Mouse (Mus musculus) erythroblast, embryonic 14.5 days (primary cell): ENCODE measurements at regions not wholly inside any gene's neighbourhood (a gene's known extent, or its start where the extent isn't known, plus 50 kb on each side); places are given as distances from the start of the nearest gene placed in this dataset.

Experiments
- H3K27me3 ChIP-seq: 2 replicates; pipeline ENCODE4 v1.6.1; 2012; ENCODE audit warnings: inconsistent platforms; ENCODE audit not compliant: control insufficient read depth
- H3K36me3 ChIP-seq: 2 replicates; pipeline ENCODE4 v1.6.1; 2012; ENCODE audit warnings: mild to moderate bottlenecking, inconsistent platforms; ENCODE audit not compliant: control insufficient read depth
- H3K4me1 ChIP-seq: 2 replicates; pipeline ENCODE4 v1.6.1; 2012; ENCODE audit warnings: inconsistent platforms; ENCODE audit not compliant: control insufficient read depth
- H3K4me3 ChIP-seq: replicated peaks from 2 replicates; pipeline ENCODE3; 2012; ENCODE audit warnings: moderate library complexity, mild to moderate bottlenecking, inconsistent platforms
- H3K9me3 ChIP-seq: 2 replicates; pipeline ENCODE4 v1.6.1; 2012; ENCODE audit warnings: low read length, inconsistent platforms, mixed read lengths; ENCODE audit not compliant: control insufficient read depth
- GATA1 ChIP-seq: IDR thresholded peaks from 2 replicates; pipeline ENCODE4 v1.6.1; 2012; ENCODE audit warnings: low read length, inconsistent platforms, mixed read lengths
- TAL1 ChIP-seq: IDR thresholded peaks from 3 replicates; pipeline ENCODE4 v1.6.1; 2012; ENCODE audit warnings: low read length, inconsistent platforms, mixed read lengths

GRCm38 (mm10) chr16:92979620-92980330 lies 153.8 kb upstream of the Runx1 start:
- TF ChIP-seq GATA1: no peak
- TF ChIP-seq TAL1: no peak
- Histone ChIP-seq H3K27me3 (no peaks in the 10 kb centered on the region), H3K4me1 (no peaks in the 10 kb centered on the region), H3K4me3 (no peak overlapping the region), H3K36me3 (no peaks in the 10 kb centered on the region), H3K9me3 (no peaks in the 10 kb centered on the region)

GRCm38 (mm10) chr16:92976097-92976496 lies 150.1 kb upstream of the Runx1 start:
- H3K4me3 ChIP-seq: no peak overlapping the region
- H3K9me3 ChIP-seq: no peaks in the 10 kb centered on the region
- TF ChIP-seq TAL1 (no peak), GATA1 (no peak)
- no peaks in the 10 kb centered on the region for H3K27me3 ChIP-seq
- H3K4me1 ChIP-seq: no peaks in the 10 kb centered on the region
- H3K36me3 ChIP-seq: no peaks in the 10 kb centered on the region

GRCm38 (mm10) chr16:92975090-92975489 lies 149.1 kb upstream of the Runx1 start:
- TF ChIP-seq GATA1: no peak
- H3K27me3 ChIP-seq: no peaks in the 10 kb centered on the region

GRCm38 (mm10) chr16:92972681-92973080 lies 146.7 kb upstream of the Runx1 start:
- TF ChIP-seq GATA1 (no peak), TAL1 (no peak)

More at GRCm38 (mm10) chr16:92975090-92975489, 149.1 kb upstream of the Runx1 start:
- Histone ChIP-seq H3K4me3 (no peak overlapping the region), H3K36me3 (no peaks in the 10 kb centered on the region), H3K4me1 (no peaks in the 10 kb centered on the region), H3K9me3 (no peaks in the 10 kb centered on the region)

GRCm38 (mm10) chr16:92971956-92972355 lies 146.0 kb upstream of the Runx1 start:
- Histone ChIP-seq H3K4me3 (no peak overlapping the region), H3K36me3 (no peaks in the 10 kb centered on the region), H3K9me3 (no peaks in the 10 kb centered on the region), H3K27me3 (no peaks in the 10 kb centered on the region), H3K4me1 (no peaks in the 10 kb centered on the region)
- TF ChIP-seq TAL1: no peak
- no peak for TF ChIP-seq GATA1

More at GRCm38 (mm10) chr16:92972681-92973080, 146.7 kb upstream of the Runx1 start:
- H3K36me3 ChIP-seq: no peaks in the 10 kb centered on the region
- no peaks in the 10 kb centered on the region for H3K27me3 ChIP-seq
- H3K9me3 ChIP-seq: no peaks in the 10 kb centered on the region
- H3K4me1 ChIP-seq: no peaks in the 10 kb centered on the region
- H3K4me3 ChIP-seq: no peak overlapping the region

GRCm38 (mm10) chr16:92970587-92970986 lies 144.6 kb upstream of the Runx1 start:
- no peak for TF ChIP-seq GATA1
- no peak for TF ChIP-seq TAL1

GRCm38 (mm10) chr16:92969036-92969435 lies 143.1 kb upstream of the Runx1 start:
- Histone ChIP-seq H3K4me1 (no peaks in the 10 kb centered on the region), H3K27me3 (no peaks in the 10 kb centered on the region), H3K36me3 (no peaks in the 10 kb centered on the region), H3K4me3 (no peak overlapping the region), H3K9me3 (no peaks in the 10 kb centered on the region)
- TF ChIP-seq TAL1: no peak
- TF ChIP-seq GATA1: no peak

More at GRCm38 (mm10) chr16:92970587-92970986, 144.6 kb upstream of the Runx1 start:
- no peaks in the 10 kb centered on the region for H3K9me3 ChIP-seq
- H3K36me3 ChIP-seq: no peaks in the 10 kb centered on the region
- no peaks in the 10 kb centered on the region for H3K27me3 ChIP-seq
- no peak overlapping the region for H3K4me3 ChIP-seq
- no peaks in the 10 kb centered on the region for H3K4me1 ChIP-seq

- Histone ChIP-seq H3K4me1 (no peaks in the 10 kb centered on the region), H3K4me3 (no peak overlapping the region), H3K9me3 (no peaks in the 10 kb centered on the region), H3K36me3 (no peaks in the 10 kb centered on the region), H3K27me3 (no peaks in the 10 kb centered on the region)
- TF ChIP-seq TAL1 (no peak), GATA1 (no peak)
These were observed 140.3 kb upstream of the Runx1 start for GRCm38 (mm10) chr16:92966069-92966866.

- Histone ChIP-seq H3K9me3 (no peaks in the 10 kb centered on the region), H3K4me3 (no peak overlapping the region), H3K27me3 (no peaks in the 10 kb centered on the region), H3K36me3 (no peaks in the 10 kb centered on the region), H3K4me1 (no peaks in the 10 kb centered on the region)
- TF ChIP-seq TAL1 (no peak), GATA1 (no peak)
These were observed 139.7 kb upstream of the Runx1 start for GRCm38 (mm10) chr16:92965651-92966050.
